Mouse (Mus musculus) bone marrow, adult 2 months (tissue): ENCODE measurements around the gene Paqr6. TPM values are rescaled to one million over a fixed set of nuclear protein-coding genes. Genes with fewer than 3 reads are reported as not detected.

Experiments
- H3K27ac ChIP-seq: fragments of 200-500 bp; 2 replicates; pipeline ENCODE4 v1.5.1; 2012; ENCODE audit warnings: low read depth, mild to moderate bottlenecking, control low read depth, inconsistent platforms, low read length; ENCODE audit not compliant: control insufficient read depth, poor library complexity, insufficient read depth
- H3K4me1 ChIP-seq: fragments of 200-500 bp; 2 replicates; pipeline ENCODE4 v1.6.1; 2011; ENCODE audit warnings: low read length; ENCODE audit not compliant: control insufficient read depth, insufficient read depth
- H3K4me3 ChIP-seq: fragments of 200-500 bp; replicated peaks from 2 replicates; pipeline ENCODE3; 2011; ENCODE audit warnings: mild to moderate bottlenecking, low read depth, low read length, control low read depth; ENCODE audit not compliant: control insufficient read depth
- CTCF ChIP-seq: fragments of 200-500 bp; IDR thresholded peaks from 2 replicates; pipeline ENCODE4 v1.5.1; 2011; ENCODE audit warnings: low read length, control low read depth; ENCODE audit not compliant: control insufficient read depth, insufficient read depth
- POLR2A ChIP-seq: fragments of 200-500 bp; IDR thresholded peaks from 2 replicates; pipeline ENCODE4 v1.6.1; 2011; ENCODE audit warnings: low read depth, mild to moderate bottlenecking, control low read depth, low read length, borderline replicate concordance; ENCODE audit not compliant: control insufficient read depth
- WGBS: fragments of 180-500 bp; shearing (Covaris S2); methylation state at CpG from one replicate; pipeline ENCODE4 v1.1.7; 2018; 5-methylcytosine and 5-hydroxymethylcytosine counted together
- polyA plus RNA-seq: library from polyadenylated mRNA; stranded (reverse); fragments of >200 nt; gene quantifications from 2 replicates; pipeline ENCODE4 v1.2.4, GENCODE M21; 2011; ENCODE audit warnings: low replicate concordance; ENCODE audit not compliant: missing spikeins, insufficient read depth, insufficient read length

Gene Paqr6
- polyA plus RNA-seq, 1 experiment = 3.6 TPM

DNA sequence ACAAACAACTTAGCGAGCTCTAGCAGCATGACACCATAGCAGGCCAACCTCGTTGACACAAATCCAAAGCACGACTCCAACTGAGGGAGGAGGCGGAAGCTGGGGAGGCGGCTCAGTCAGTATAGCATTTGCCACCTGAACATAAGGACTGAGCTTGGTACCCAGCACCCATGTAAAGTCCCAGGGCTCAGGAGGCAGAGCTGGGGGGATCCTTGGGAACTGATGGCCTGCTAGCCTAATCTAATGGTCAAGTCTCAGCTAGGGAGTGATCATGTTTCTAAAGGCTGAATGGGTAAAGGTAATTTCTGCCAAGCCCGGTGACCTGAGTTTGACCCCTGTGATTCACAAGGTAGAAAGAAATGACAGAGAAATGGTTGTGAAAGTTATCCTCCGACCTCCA is 43.1 kb downstream of the Paqr6 start:
- TF ChIP-seq POLR2A (no peak), CTCF (no peak)
- no peak overlapping the region for H3K4me3 ChIP-seq
- H3K27ac ChIP-seq = no peak overlapping the region
- peaks cover 2% of the 10 kb centered on the region; the same call in 1 of the 2 replicates for H3K4me1 ChIP-seq
- 70% methylated on average over 7 of the region's 7 CpGs for WGBS

- TF ChIP-seq POLR2A = no peak
- TF ChIP-seq CTCF = no peak
- WGBS = 28% methylated on average over 5 of the region's 5 CpGs
- peaks cover 2% of the 10 kb centered on the region; the same call in 1 of the 2 replicates for H3K4me1 ChIP-seq
- H3K27ac ChIP-seq = no peak overlapping the region
- H3K4me3 ChIP-seq = peak overlapping the region; percentile 90
Observed at GRCm38 (mm10) chr3:88408953-88409352, 44.6 kb downstream of the Paqr6 start.

DNA sequence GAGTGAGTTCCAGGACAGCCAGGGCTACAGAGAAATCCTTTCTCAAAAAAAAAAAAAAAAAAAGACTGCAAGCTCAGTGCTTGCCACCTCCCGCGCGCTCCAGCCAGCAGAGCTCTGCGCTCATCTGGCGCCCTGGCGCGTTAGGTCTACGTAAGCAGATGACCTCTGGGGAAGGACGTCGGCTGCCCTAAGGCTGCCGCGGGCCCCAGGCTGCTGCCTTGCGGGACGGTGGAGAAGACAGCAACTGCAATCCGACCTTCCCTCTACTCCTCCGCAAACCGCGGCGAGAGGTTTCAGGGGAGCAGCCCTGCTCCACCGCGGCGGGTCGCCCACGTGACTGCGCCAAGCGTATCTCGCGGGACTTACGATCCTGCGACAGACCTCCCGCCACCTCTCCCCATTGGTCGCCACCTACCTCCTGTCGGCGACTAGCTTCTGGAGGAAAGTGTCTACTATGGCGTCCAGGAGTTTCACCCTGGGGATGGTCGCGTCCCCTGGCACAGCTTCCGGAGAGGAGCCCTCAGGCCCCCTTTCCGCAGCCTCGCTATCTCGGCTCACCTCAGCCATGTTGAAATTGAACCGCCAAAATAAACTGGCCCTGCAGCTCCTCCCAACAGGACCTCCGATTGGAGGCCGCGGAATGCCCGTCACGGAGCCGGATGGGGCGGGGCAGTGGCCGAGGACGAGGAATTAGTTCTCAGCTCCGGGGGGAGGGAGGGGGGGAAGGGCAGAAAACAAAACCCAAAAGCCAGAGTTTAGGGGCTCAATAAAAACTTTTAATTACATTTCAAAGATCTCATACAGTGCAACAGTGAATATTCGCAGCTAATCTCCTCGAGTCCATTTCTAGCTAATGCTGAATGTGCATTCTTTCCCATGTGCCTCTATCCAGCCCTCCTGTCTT is 45.6 kb downstream of the Paqr6 start, which contains the start of gene Pmf1:
Gene Pmf1, minus strand, starts transcription at position 591 of the 904 bp plus-strand sequence.
- TF ChIP-seq CTCF (no peak), POLR2A (peak; percentile 97)

DNA sequence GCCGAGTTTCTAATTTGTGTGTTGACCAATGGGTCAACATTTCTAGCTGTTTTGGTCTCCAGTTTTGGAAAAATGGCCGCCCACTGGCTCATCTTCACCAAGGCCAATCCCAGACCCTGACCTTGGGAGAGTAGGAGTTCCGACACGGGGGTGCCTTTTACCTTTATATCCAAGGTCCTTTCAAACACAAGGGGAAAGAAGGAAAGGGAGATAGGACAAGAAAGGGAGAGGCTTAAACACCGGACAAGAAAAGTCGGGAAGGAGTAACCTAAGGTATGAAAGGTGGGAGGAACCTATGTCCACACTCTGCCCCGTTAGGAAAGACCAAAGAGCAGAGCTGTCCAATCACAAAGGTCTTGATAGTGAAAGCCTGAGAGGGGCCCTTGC is 46.3 kb downstream of the Paqr6 start:
- H3K4me3 ChIP-seq = no peak overlapping the region
- TF ChIP-seq POLR2A (no peak), CTCF (no peak)
- 37% methylated on average over 7 of the region's 7 CpGs for WGBS
- H3K27ac ChIP-seq = peak overlapping the region; percentile 69; the same call in 1 of the 2 replicates
- peaks cover 2% of the 10 kb centered on the region; the same call in 1 of the 2 replicates for H3K4me1 ChIP-seq

More for the DNA sequence above, 45.6 kb downstream of the Paqr6 start, which contains the start of gene Pmf1:
- peak within 1 kb of the TSS; percentile 90 for H3K4me3 ChIP-seq
- peaks cover 2% of the 10 kb centered on the region; the same call in 1 of the 2 replicates for H3K4me1 ChIP-seq
- under 1% methylated on average over 54 of the region's 54 CpGs for WGBS
- peak within 1 kb of the TSS; percentile 89 for H3K27ac ChIP-seq

- peak overlapping the region; percentile 69 for H3K27ac ChIP-seq
- no peak overlapping the region for H3K4me3 ChIP-seq
- TF ChIP-seq CTCF (no peak), POLR2A (peak; percentile 18; the same call in 1 of the 2 replicates)
- WGBS = 82% methylated on average over 4 of the region's 4 CpGs
- peaks cover 2% of the 10 kb centered on the region; the same call in 1 of the 2 replicates for H3K4me1 ChIP-seq
Observed at GRCm38 (mm10) chr3:88411681-88412080, 47.3 kb downstream of the Paqr6 start.

DNA sequence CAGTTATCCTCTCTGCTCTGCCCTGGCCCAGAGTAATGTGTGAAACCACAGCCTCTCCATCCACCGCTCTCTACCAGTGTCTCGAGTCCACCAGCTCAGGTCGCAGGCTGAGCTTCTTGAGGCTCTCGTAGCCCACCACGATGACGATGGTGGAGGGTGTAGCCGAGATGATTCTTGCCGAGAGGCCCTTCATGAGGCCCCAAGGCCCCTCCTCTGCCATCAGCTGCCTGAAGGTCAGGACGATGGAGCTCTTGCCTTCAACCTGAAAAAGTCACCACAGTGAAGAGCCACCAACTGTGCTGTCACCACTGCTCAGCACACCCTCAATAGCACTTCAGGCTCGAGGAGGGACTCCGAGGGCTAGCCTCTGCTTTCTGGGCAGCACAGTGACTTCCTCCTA is 48.3 kb downstream of the Paqr6 start:
- H3K4me3 ChIP-seq = no peak overlapping the region
- TF ChIP-seq CTCF (no peak), POLR2A (no peak)
- H3K4me1 ChIP-seq = peaks cover 2% of the 10 kb centered on the region; the same call in 1 of the 2 replicates
- peak overlapping the region; percentile 31; the same call in 1 of the 2 replicates for H3K27ac ChIP-seq
- WGBS = 84% methylated on average over 11 of the region's 11 CpGs

GRCm38 (mm10) chr3:88415668-88416067 is 51.3 kb downstream of the Paqr6 start:
- Histone ChIP-seq H3K27ac (peak overlapping the region; percentile 13; the same call in 1 of the 2 replicates), H3K4me1 (peaks cover 2% of the 10 kb centered on the region; the same call in 1 of the 2 replicates), H3K4me3 (no peak overlapping the region)
- no peak for TF ChIP-seq POLR2A
- no peak for TF ChIP-seq CTCF
- WGBS = 82% methylated on average over 4 of the region's 4 CpGs

DNA sequence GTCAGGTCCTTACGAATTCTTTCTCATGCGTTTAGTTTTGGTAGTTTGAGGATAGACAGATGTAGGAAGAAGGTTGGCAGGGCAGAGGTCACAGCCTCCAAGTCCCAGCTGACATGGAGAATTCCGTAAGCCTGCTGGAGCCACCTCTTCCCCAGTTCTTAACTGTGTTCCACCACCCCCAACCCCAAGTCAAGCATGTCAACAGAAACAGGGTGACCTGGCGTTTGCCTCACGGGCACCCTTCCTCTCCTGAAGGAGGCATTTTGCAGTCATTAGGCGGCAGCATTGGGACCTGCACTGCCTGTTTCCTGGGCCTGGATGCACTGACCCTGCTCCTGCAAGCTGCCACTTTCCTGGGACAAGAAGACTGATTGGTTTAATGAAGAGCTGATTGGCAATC is 53.6 kb downstream of the Paqr6 start:
- no peak overlapping the region for H3K27ac ChIP-seq
- TF ChIP-seq POLR2A (no peak), CTCF (no peak)
- H3K4me3 ChIP-seq = no peak overlapping the region
- 88% methylated on average over 6 of the region's 6 CpGs for WGBS
- H3K4me1 ChIP-seq = peaks cover 5% of the 10 kb centered on the region

Other genes with a start within 250 kb of the Paqr6 start
- gene Mef2d, start 222.2 kb upstream of the Paqr6 start, polyA plus RNA-seq = 39.7 and 64.7 TPM in 2 replicates
- not detected in 2 replicates for gene Rhbg, start 109.9 kb upstream of the Paqr6 start, polyA plus RNA-seq
- gene Gm38392, start 77.4 kb upstream of the Paqr6 start, polyA plus RNA-seq = not detected in 2 replicates
- 2.1 and 16.1 TPM in 2 replicates for gene Tsacc, start 67.6 kb upstream of the Paqr6 start, polyA plus RNA-seq
- gene Cct3, start 67.5 kb upstream of the Paqr6 start, polyA plus RNA-seq = 63.5 and 81.0 TPM in 2 replicates
- gene Glmp, start 39.6 kb upstream of the Paqr6 start, polyA plus RNA-seq = 18.0 and 79.0 TPM in 2 replicates
- gene Tmem79, start 28.4 kb upstream of the Paqr6 start, polyA plus RNA-seq = 1.8 and 3.1 TPM in 2 replicates
- gene Smg5, start 28.3 kb upstream of the Paqr6 start, polyA plus RNA-seq = 37.2 and 65.6 TPM in 2 replicates
- gene Bglap3, start 8.2 kb downstream of the Paqr6 start, polyA plus RNA-seq = 2.0 TPM in 1 of 2 replicates, not detected in the other
- 13.5 and 129 TPM in 2 replicates for gene Bglap2, start 14.1 kb downstream of the Paqr6 start, polyA plus RNA-seq
- 56.2 and 336 TPM in 2 replicates for gene Bglap, start 19.9 kb downstream of the Paqr6 start, polyA plus RNA-seq
- 60.1 and 67.5 TPM in 2 replicates for gene Pmf1, start 45.7 kb downstream of the Paqr6 start, polyA plus RNA-seq
- 15.7 and 17.4 TPM in 2 replicates for gene Slc25a44, start 60.6 kb downstream of the Paqr6 start, polyA plus RNA-seq
- gene Sema4a, start 96.6 kb downstream of the Paqr6 start, polyA plus RNA-seq = 43.9 and 131 TPM in 2 replicates
- 58.9 and 69.6 TPM in 2 replicates for gene Lmna, start 145.4 kb downstream of the Paqr6 start, polyA plus RNA-seq
- gene Mex3a, start 167.8 kb downstream of the Paqr6 start, polyA plus RNA-seq = 0.77 and 2.2 TPM in 2 replicates
- 1.4 TPM in 1 of 2 replicates, not detected in the other for gene Rab25, start 183.7 kb downstream of the Paqr6 start, polyA plus RNA-seq
- 82.9 and 126 TPM in 2 replicates for gene Lamtor2, start 188.5 kb downstream of the Paqr6 start, polyA plus RNA-seq
- gene Ubqln4, start 189.2 kb downstream of the Paqr6 start, polyA plus RNA-seq = 20.9 and 25.2 TPM in 2 replicates
- gene Ssr2, start 211.3 kb downstream of the Paqr6 start, polyA plus RNA-seq = 46.1 and 84.8 TPM in 2 replicates
- 39.3 and 96.1 TPM in 2 replicates for gene Arhgef2, start 241.4 kb downstream of the Paqr6 start, polyA plus RNA-seq